Mouse (Mus musculus) frontal cortex, postnatal 25 days (tissue): Measurements from ENCODE around the gene Cgref1.
A peak's percentile ranks its signal among the peaks of the same experiment; 100 is the strongest.

Experiments used
- DNase-seq, 2 experiments: peaks; one replicate each; pipeline ENCODE4 v3.0.0; 2022; ENCODE audit warnings: low spot score in 2 of 2

The Cgref1 gene

GRCm38 (mm10) chr5:30917891-30918670 lies 27.3 kb downstream of the Cgref1 start:
- DNase-seq: no peak

DNA sequence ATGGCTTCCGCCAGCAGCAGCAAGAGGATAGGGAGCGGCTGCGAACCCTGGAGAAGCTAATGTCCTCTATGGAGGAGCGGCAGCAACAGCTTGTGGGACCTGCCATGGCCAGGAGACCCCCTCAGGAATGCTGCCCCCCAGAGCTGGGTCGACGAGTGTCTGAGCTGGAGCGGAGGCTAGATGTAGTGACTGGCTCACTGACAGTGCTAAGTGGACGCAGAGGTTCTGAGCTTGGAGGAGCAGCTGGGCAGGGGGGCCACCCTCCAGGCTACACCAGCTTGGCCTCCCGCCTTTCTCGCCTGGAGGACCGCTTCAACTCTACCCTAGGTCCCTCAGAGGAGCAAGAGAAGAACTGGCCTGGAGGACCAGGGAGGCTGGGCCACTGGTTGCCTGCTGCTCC lies 28.0 kb downstream of the Cgref1 start:
- no peak for DNase-seq

GRCm38 (mm10) chr5:30916841-30917240 lies 28.6 kb downstream of the Cgref1 start:
- DNase-seq: no peak

GRCm38 (mm10) chr5:30915974-30916433 lies 29.4 kb downstream of the Cgref1 start:
- DNase-seq: peak; percentile 70 to 83

DNA sequence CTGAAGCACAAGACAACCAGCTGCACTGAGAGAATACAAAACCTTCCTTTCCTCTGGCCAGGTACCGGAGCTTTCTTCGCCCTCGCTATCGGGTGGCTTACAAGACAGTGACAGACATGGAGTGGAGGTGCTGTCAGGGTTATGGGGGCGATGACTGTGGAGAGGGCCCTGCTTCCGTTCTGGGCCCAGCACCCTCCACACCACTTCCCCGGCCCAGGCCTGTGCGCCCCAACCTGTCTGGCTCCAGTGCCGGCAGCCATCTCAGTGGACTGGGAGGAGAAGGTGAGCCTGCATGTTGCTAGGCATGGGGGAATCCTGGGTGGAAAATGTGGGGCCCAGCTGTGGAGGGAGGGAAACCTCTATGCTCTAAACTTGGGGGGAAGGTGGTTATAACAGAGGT lies 29.9 kb downstream of the Cgref1 start:
- no peak for DNase-seq

GRCm38 (mm10) chr5:30914849-30915248 lies 30.5 kb downstream of the Cgref1 start:
- no peak for DNase-seq

DNA sequence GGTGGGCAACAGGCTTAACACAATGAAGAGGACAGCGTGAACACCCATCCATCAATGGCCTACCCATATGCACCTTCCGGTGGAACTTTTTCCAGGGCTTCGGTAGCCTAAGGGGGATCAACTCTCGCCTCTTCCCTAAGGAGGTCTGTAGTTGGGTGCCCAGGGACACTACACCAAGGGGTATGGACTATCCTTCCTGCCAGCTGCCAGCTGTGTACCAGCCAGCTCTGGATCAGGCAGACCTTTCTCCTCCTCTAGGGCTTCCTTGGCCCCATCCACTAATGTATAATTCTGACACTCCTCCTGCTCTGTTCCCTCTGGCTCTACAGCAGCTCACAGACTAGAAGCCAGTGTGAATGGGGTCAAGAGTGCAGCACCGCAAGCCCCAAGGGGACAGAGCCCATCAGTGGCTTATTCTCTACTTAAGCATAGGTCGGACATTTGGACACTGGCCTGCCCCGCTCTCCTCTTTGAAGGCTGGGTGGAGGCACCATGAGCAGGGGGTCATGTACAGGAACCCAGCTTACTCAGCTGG lies 31.2 kb downstream of the Cgref1 start:
- DNase-seq: no peak

GRCm38 (mm10) chr5:30913060-30913841 lies 32.1 kb downstream of the Cgref1 start, which contains the start of gene Emilin1:
Emilin1 (plus strand) TSS chr5:30913402.
- DNase-seq: no peak

DNA sequence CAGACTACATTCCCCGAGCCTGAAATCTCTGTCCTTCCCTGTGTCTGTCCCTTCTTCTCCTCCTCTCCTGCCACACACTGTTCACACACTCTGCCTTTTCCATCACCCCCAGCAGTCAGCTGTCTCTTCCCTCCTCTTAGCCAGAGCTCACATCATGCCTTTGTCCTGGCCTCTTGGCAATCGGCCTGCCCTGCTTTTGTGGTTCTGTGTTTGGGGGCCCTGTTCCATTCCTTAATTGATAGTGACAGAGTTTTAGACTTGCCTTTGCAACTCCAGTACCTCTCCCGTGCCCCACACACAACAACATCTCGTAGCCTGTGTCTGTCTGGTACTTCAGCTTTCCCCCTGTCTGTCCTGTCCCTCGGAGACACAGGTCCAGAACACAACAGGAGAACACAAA lies 33.2 kb downstream of the Cgref1 start:
- DNase-seq: no peak

- no peak for DNase-seq
Observed at GRCm38 (mm10) chr5:30910481-30910880, 34.9 kb downstream of the Cgref1 start.

- no peak for DNase-seq
Observed at GRCm38 (mm10) chr5:30909863-30910262, 35.5 kb downstream of the Cgref1 start.

DNA sequence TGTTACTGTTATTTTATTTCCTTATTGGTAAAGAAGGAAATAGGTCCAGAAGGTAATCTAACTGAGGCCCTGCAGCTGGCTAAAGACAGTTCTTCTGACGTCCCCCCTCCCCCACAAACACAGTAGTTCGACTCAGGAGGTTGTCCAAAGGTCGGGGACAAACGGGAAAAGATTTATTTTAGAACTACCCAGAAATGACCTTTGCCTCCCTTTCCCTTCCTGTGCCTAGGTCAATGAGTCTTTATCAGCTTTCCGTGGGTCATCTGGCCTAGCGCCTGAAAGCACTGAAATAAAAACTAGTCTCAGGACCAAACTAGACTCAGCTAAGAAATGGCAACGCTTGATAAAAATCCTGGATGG lies 36.1 kb downstream of the Cgref1 start:
- no peak for DNase-seq

GRCm38 (mm10) chr5:30908426-30909299 lies 36.7 kb downstream of the Cgref1 start:
- DNase-seq: no peak

DNA sequence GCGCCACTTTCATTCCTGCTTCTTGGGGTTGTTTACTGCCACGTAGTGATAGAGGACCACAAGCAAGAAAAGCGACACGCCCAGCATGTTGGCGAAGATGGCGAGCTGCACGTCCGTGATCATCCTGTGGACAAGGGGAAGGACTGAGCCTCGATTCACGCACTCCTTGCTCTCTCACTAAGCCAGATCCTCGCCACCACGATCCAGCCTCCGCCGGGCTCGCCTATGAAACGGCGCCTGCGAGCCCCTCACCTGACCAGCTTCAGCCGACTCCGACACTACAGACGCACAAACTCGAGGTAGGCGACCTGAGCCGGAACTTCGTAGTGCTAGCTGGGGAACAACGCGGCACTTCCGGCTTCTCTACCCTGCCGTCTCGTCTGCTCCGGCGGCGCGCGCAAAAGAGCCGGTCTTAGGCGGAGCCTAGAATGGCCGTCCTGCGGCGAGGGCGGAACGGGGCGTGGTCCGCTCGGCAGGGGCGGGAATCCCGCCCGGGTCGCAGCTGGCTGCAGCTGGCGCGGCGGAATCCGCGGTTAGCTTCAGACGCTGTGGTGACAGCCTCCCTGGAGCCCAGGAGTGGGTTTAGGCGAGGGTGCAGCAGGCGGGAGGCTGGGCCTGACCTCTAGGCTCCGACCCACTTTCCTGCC lies 37.9 kb downstream of the Cgref1 start, which contains the start of gene Ost4:
Gene Ost4 (minus strand): TSS at position 376 of the 647 bp plus-strand sequence.
- peak; percentile 84 to 91 for DNase-seq

GRCm38 (mm10) chr5:30901860-30902259 lies 43.5 kb downstream of the Cgref1 start:
- DNase-seq: no peak

DNA sequence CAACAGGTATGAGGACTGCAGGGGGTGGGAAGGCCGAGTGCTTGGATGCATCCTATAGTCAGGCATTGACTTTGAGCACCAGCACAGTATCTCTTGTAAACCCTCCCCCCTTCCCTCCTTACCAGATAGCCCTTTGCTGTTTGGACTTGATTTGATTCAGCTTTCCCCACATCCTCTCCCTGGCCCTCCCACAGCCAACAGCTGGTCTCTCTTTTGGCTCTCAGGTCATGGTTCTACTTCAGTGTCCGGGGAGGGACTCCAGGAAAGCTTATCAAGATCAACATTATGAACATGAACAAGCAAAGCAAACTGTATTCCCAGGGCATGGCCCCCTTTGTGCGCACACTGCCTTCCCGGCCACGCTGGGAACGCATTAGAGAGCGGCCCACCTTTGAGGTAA lies 55.0 kb downstream of the Cgref1 start:
- no peak for DNase-seq

DNA sequence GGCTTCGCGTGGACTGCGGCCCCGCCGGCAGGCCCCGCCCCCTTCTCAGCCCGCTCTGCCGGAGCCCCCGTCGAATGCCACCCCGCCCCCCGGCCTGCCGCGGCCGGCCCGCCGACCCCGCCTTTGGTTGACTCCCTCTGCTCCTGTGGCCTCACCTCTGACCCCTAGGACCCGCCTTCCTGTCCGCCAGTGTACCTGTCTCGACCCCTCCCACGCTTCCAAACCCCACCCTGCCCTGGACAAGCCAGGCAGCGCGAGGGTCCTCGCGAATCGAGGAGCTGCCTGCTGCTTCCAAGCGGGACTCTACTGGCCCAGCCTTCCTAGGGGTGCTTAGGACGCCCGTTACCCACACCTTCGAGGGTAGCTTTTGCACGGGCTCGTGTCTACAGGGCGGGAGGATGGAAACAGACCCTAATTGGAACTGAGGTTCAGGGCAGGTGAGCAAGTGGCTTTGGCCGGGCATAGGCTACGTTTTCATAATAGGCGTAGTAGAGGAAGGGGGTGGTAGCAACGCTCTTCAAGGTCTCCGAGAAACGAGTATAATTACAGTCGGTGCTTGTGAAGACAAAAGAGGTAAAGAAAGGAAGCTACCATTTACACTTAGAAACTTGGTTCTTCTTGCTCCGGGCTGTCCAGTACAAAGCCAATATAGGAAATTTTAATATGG lies 56.2 kb downstream of the Cgref1 start:
- peak in 1 of 2 experiments; percentile 29 for DNase-seq

- peak; percentile 96 to 97 for DNase-seq
Observed at GRCm38 (mm10) chr5:30888337-30889087, 56.9 kb downstream of the Cgref1 start, which contains the start of gene Agbl5. Agbl5 (plus strand) TSS chr5:30888694.

GRCm38 (mm10) chr5:30887858-30888336 lies 57.5 kb downstream of the Cgref1 start:
- peak; percentile 96 to 97 for DNase-seq
